Mouse (Mus musculus) MEL (cell line): ENCODE data around the gene Plcb4. TPM values are rescaled to one million over a fixed set of nuclear protein-coding genes. Genes with fewer than 3 reads are reported as not detected.

ENCODE experiments used
- DNase-seq: peaks from one replicate; pipeline ENCODE4 v3.0.0; 2011; ENCODE audit warnings: low read depth, low spot score
- H3K27ac ChIP-seq: 2 replicates; pipeline ENCODE4 v1.5.1; 2012; ENCODE audit warnings: low read depth, mild to moderate bottlenecking, control low read depth, low read length, moderate library complexity; ENCODE audit not compliant: control insufficient read depth
- H3K27me3 ChIP-seq, 2 experiments: fragments of 150-350 bp in 1 of 2; sonication (generic) in 1 of 2; 2 replicates each; pipeline ENCODE4 v1.6.1; 2012; ENCODE audit warnings: low read length in 2 of 2, mild to moderate bottlenecking in 2 of 2, improper control_type of control experiment in 1 of 2, moderate library complexity in 1 of 2; ENCODE audit not compliant: insufficient read depth in 2 of 2, control insufficient read depth in 1 of 2
- H3K36me3 ChIP-seq, 2 experiments: 2 replicates each; pipeline ENCODE4 v1.6.1; 2012 to 2014; ENCODE audit warnings: low read length in 2 of 2, improper control_type of control experiment in 1 of 2, inconsistent platforms in 1 of 2, mild to moderate bottlenecking in 1 of 2; ENCODE audit not compliant: insufficient read depth in 2 of 2, control insufficient read depth in 1 of 2
- H3K4me1 ChIP-seq, 2 experiments: fragments of 150-350 bp in 1 of 2; sonication (generic) in 1 of 2; 2 replicates each; pipeline ENCODE4 v1.6.1; 2012; ENCODE audit warnings: low read length in 2 of 2, improper control_type of control experiment in 1 of 2, mild to moderate bottlenecking in 1 of 2; ENCODE audit not compliant: insufficient read depth in 2 of 2, control insufficient read depth in 1 of 2
- H3K4me3 ChIP-seq, 2 experiments: fragments of 150-350 bp in 1 of 2; sonication (generic) in 1 of 2; 2 replicates each; pipeline ENCODE4 v1.5.1; 2012; ENCODE audit warnings: low read depth in 2 of 2, low read length in 2 of 2, mild to moderate bottlenecking in 2 of 2, moderate library complexity in 2 of 2, control low read depth in 1 of 2, improper control_type of control experiment in 1 of 2; ENCODE audit not compliant: control insufficient read depth in 1 of 2, insufficient read depth in 1 of 2
- H3K79me2 ChIP-seq: 2 replicates; pipeline ENCODE4 v1.6.1; 2012; ENCODE audit warnings: mild to moderate bottlenecking, low read length, moderate library complexity; ENCODE audit not compliant: control insufficient read depth, poor library complexity, insufficient read depth
- H3K9ac ChIP-seq: 2 replicates; pipeline ENCODE4 v1.6.1; 2012; ENCODE audit warnings: low read depth, mild to moderate bottlenecking, control low read depth, low read length, moderate library complexity; ENCODE audit not compliant: control insufficient read depth, poor library complexity, severe bottlenecking
- H3K9me3 ChIP-seq: fragments of 150-350 bp; sonication (generic); replicated peaks from 2 replicates; pipeline ENCODE4 v1.6.1; 2012; ENCODE audit warnings: mild to moderate bottlenecking, low read length, improper control_type of control experiment, moderate library complexity; ENCODE audit not compliant: insufficient read depth
- BHLHE40 ChIP-seq: IDR thresholded peaks from 2 replicates; pipeline ENCODE4 v1.6.1; 2012; ENCODE audit warnings: low read depth, mild to moderate bottlenecking, inconsistent platforms, low read length, improper control_type of control experiment, borderline replicate concordance
- CHD2 ChIP-seq: IDR thresholded peaks from 2 replicates; pipeline ENCODE4 v1.6.1; 2011; ENCODE audit warnings: low read length, improper control_type of control experiment
- GATA1 ChIP-seq: IDR thresholded peaks from 2 replicates; pipeline ENCODE4 v1.6.1; 2011; ENCODE audit warnings: low read depth, low read length, improper control_type of control experiment
- HCFC1 ChIP-seq: IDR thresholded peaks from 2 replicates; pipeline ENCODE4 v1.6.1; 2012; ENCODE audit warnings: low read depth, mild to moderate bottlenecking, inconsistent platforms, low read length, improper control_type of control experiment, moderate library complexity
- JUND ChIP-seq: IDR thresholded peaks from 2 replicates; pipeline ENCODE4 v1.6.1; 2011; ENCODE audit warnings: low read depth, mild to moderate bottlenecking, improper control_type of control experiment, low read length
- KAT2A ChIP-seq: conservative IDR thresholded peaks from 2 replicates; pipeline ENCODE4 v1.6.1; 2012; ENCODE audit warnings: low read depth, low read length, improper control_type of control experiment, inconsistent platforms
- MAFK ChIP-seq: IDR thresholded peaks from 2 replicates; pipeline ENCODE4 v1.6.1; 2011; ENCODE audit warnings: low read depth, mild to moderate bottlenecking, low read length, improper control_type of control experiment, borderline replicate concordance
- MAX ChIP-seq: IDR thresholded peaks from 2 replicates; pipeline ENCODE4 v1.6.1; 2011; ENCODE audit warnings: low read length, improper control_type of control experiment
- MAZ ChIP-seq: IDR thresholded peaks from 2 replicates; pipeline ENCODE4 v1.6.1; 2012; ENCODE audit warnings: low read depth, mild to moderate bottlenecking, inconsistent platforms, low read length, improper control_type of control experiment
- MXI1 ChIP-seq: IDR thresholded peaks from 2 replicates; pipeline ENCODE4 v1.6.1; 2011; ENCODE audit warnings: mild to moderate bottlenecking, low read depth, low read length, improper control_type of control experiment
- MYB ChIP-seq: IDR thresholded peaks from 2 replicates; pipeline ENCODE4 v1.6.1; 2011; ENCODE audit warnings: mild to moderate bottlenecking, low read depth, low read length, improper control_type of control experiment
- NELFE ChIP-seq: IDR thresholded peaks from 2 replicates; pipeline ENCODE4 v1.6.1; 2011; ENCODE audit warnings: low read depth, low read length, improper control_type of control experiment
- NRF1 ChIP-seq: IDR thresholded peaks from 2 replicates; pipeline ENCODE4 v1.6.1; 2014; ENCODE audit warnings: low read depth, mild to moderate bottlenecking, inconsistent platforms, low read length, improper control_type of control experiment, moderate library complexity; ENCODE audit not compliant: poor library complexity, insufficient read depth, severe bottlenecking
- POLR2A ChIP-seq, 2 experiments: IDR thresholded peaks; 2 replicates each; pipeline ENCODE4 v1.6.1; 2011 to 2012; ENCODE audit warnings: low read length in 2 of 2, mild to moderate bottlenecking in 2 of 2, control low read depth in 1 of 2, improper control_type of control experiment in 1 of 2, low read depth in 1 of 2, moderate library complexity in 1 of 2; ENCODE audit not compliant: control insufficient read depth in 1 of 2, insufficient read depth in 1 of 2, poor library complexity in 1 of 2
- POLR2AphosphoS2 ChIP-seq: IDR thresholded peaks from 2 replicates; pipeline ENCODE4 v1.6.1; 2011; ENCODE audit warnings: low read length, improper control_type of control experiment
- POLR2AphosphoS5 ChIP-seq: IDR thresholded peaks from 2 replicates; pipeline ENCODE4 v1.6.1; 2012; ENCODE audit warnings: low read depth, borderline replicate concordance, mild to moderate bottlenecking, inconsistent platforms, low read length, moderate library complexity, mixed read lengths
- RAD21 ChIP-seq: IDR thresholded peaks from 2 replicates; pipeline ENCODE4 v1.6.1; 2011; ENCODE audit warnings: mild to moderate bottlenecking, low read depth, low read length, improper control_type of control experiment
- RCOR1 ChIP-seq: IDR thresholded peaks from 2 replicates; pipeline ENCODE4 v1.6.1; 2012; ENCODE audit warnings: low read depth, mild to moderate bottlenecking, inconsistent platforms, low read length, improper control_type of control experiment
- SIN3A ChIP-seq: IDR thresholded peaks from 2 replicates; pipeline ENCODE4 v1.6.1; 2012; ENCODE audit warnings: low read length, improper control_type of control experiment, inconsistent platforms
- SMC3 ChIP-seq: IDR thresholded peaks from 2 replicates; pipeline ENCODE4 v1.6.1; 2011; ENCODE audit warnings: low read depth, low read length, improper control_type of control experiment
- TAL1 ChIP-seq: IDR thresholded peaks from 2 replicates; pipeline ENCODE4 v1.6.1; 2012; ENCODE audit warnings: mild to moderate bottlenecking, inconsistent platforms, low read length, moderate library complexity, mixed read lengths
- TCF12 ChIP-seq: IDR thresholded peaks from 2 replicates; pipeline ENCODE4 v1.6.1; 2014; ENCODE audit warnings: low read depth, mild to moderate bottlenecking, inconsistent platforms, low read length, improper control_type of control experiment, moderate library complexity
- UBTF ChIP-seq: IDR thresholded peaks from 2 replicates; pipeline ENCODE4 v1.6.1; 2012; ENCODE audit warnings: low read depth, mild to moderate bottlenecking, inconsistent platforms, low read length, improper control_type of control experiment, moderate library complexity, borderline replicate concordance; ENCODE audit not compliant: insufficient read depth
- USF1 ChIP-seq: IDR thresholded peaks from 2 replicates; pipeline ENCODE4 v1.6.1; 2014; ENCODE audit warnings: low read depth, mild to moderate bottlenecking, inconsistent platforms, low read length, improper control_type of control experiment, moderate library complexity
- USF2 ChIP-seq, 2 experiments: IDR thresholded peaks; 2 replicates each; pipeline ENCODE4 v1.6.1; 2011 to 2012; ENCODE audit warnings: improper control_type of control experiment in 2 of 2, low read length in 2 of 2, borderline replicate concordance in 1 of 2, inconsistent platforms in 1 of 2, low read depth in 1 of 2, mild to moderate bottlenecking in 1 of 2; ENCODE audit not compliant: insufficient read depth in 1 of 2
- ZC3H11A ChIP-seq: IDR thresholded peaks from 2 replicates; pipeline ENCODE4 v1.6.1; 2012; ENCODE audit warnings: low read depth, mild to moderate bottlenecking, inconsistent platforms, low read length, improper control_type of control experiment
- ZKSCAN1 ChIP-seq: IDR thresholded peaks from 2 replicates; pipeline ENCODE4 v1.6.1; 2012; ENCODE audit warnings: low read depth, mild to moderate bottlenecking, inconsistent platforms, low read length, improper control_type of control experiment, moderate library complexity
- ZNF384 ChIP-seq: IDR thresholded peaks from 2 replicates; pipeline ENCODE4 v1.6.1; 2012; ENCODE audit warnings: low read depth, mild to moderate bottlenecking, inconsistent platforms, low read length, improper control_type of control experiment
- polyA plus RNA-seq, 2 experiments: library from polyadenylated mRNA; stranded (reverse) in 1 of 2; unstranded in 1 of 2; fragments of >175 nt in 1 of 2; fragments of >200 nt in 1 of 2; gene quantifications; 2 replicates each; pipeline versions ENCODE4 v1.2.1 to v1.2.4; 2012; ENCODE audit warnings: low replicate concordance in 2 of 2, low read depth in 1 of 2; ENCODE audit not compliant: insufficient read length in 2 of 2, insufficient read depth in 1 of 2, missing spikeins in 1 of 2
- total RNA-seq: library from RNA; depleted of rRNA; stranded (reverse); fragments of 300-350 nt; gene quantifications from 2 replicates; pipeline ENCODE4 v1.2.3, GENCODE M21; 2012

The Plcb4 gene
- total and polyA plus RNA-seq, 3 experiments = not detected

DNA sequence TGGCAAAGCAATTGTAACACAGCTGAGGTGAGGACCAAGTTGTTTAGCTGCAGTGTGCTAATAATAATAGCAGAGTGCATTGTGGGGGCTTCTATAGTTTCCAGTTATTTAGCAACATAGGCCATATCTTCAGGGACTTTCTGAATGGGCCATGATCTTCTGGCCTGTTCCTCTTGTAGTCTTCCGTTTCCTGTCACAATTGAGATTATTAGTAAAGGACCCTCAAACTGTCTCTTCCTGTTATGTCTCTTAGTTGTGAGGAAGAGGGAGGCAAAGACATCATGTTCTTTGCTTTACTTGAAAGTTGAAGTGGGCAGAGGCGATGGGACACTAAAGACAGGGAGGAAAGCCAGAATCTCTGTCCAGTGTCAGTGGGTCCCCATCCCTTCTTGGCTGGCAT lies 195.2 kb downstream of the Plcb4 start:
- no peak for TF ChIP-seq MAFK
- TF ChIP-seq BHLHE40 = no peak
- TF ChIP-seq KAT2A = no peak
- TF ChIP-seq GATA1 = no peak
- no peak for TF ChIP-seq TAL1
- TF ChIP-seq MAX = no peak
- no peak for TF ChIP-seq SIN3A
- TF ChIP-seq USF1 = no peak
- no peak for TF ChIP-seq NELFE
- no peak for TF ChIP-seq RCOR1
- no peak for TF ChIP-seq NRF1
- TF ChIP-seq MAZ = no peak
- TF ChIP-seq SMC3 = no peak
- Histone ChIP-seq H3K4me1 (no peaks in the 10 kb centered on the region), H3K27me3 (no peaks in the 10 kb centered on the region), H3K9me3 (no peaks in the 10 kb centered on the region), H3K4me3 (no peak overlapping the region), H3K9ac (no peak overlapping the region), H3K27ac (no peak overlapping the region), H3K79me2 (no peaks in the 10 kb centered on the region), H3K36me3 (no peaks in the 10 kb centered on the region)
- DNase-seq = no peak

DNA sequence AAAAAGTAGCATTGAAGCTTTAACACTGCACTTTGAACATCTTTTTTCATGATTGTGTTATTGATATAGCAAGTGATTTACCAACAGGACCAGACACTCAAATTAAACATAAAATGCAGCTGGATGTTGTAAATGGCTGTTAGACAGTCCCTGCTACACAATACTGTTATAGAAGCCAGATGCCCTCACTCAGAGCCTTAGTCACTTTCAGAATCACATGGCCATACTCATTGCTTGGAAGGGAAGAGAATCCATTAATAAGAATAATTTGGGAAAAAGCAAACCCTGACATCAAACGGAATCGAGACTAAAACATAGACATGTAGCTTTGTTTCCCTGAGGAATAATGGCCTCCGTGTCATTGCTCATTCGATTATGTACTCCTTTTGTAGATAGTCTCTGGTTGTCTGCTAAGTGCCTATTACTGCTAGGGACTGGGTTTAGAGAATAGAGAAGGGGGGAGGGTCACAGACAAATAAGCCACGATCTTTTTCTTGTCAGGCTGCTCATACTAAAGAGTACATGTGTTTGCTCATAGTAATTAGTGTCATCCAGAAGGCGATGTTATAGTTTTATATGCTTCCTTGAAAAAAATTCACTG lies 197.2 kb downstream of the Plcb4 start:
- H3K27me3 ChIP-seq = no peaks in the 10 kb centered on the region
- no peak overlapping the region for H3K4me3 ChIP-seq
- no peaks in the 10 kb centered on the region for H3K9me3 ChIP-seq
- H3K79me2 ChIP-seq = no peaks in the 10 kb centered on the region
- H3K27ac ChIP-seq = no peak overlapping the region
- H3K4me1 ChIP-seq = no peaks in the 10 kb centered on the region
- TF ChIP-seq HCFC1 = no peak
- TF ChIP-seq TCF12 = no peak
- TF ChIP-seq MAFK = no peak
- no peak for TF ChIP-seq POLR2AphosphoS5
- no peak for TF ChIP-seq POLR2A (IDR thresholded peaks at IDR 0.05; ENCODE audit: control insufficient read depth in 1 of 2, insufficient read depth in 1 of 2, low read depth in 1 of 2, low read length in 2 of 2, poor library complexity in 1 of 2)
- no peak for TF ChIP-seq KAT2A
- no peak for TF ChIP-seq USF2 (IDR thresholded peaks at IDR 0.05; ENCODE audit: borderline replicate concordance in 1 of 2, insufficient read depth in 1 of 2, low read depth in 1 of 2, low read length in 2 of 2)
- no peak for TF ChIP-seq RAD21
- TF ChIP-seq ZKSCAN1 = no peak
- no peak for TF ChIP-seq NELFE
- TF ChIP-seq MYB = no peak
- TF ChIP-seq TAL1 = no peak
- TF ChIP-seq JUND = no peak
- TF ChIP-seq POLR2AphosphoS2 = no peak
- TF ChIP-seq UBTF = no peak
- TF ChIP-seq ZNF384 = no peak
- TF ChIP-seq ZC3H11A = no peak
- no peak for TF ChIP-seq CHD2
- TF ChIP-seq MXI1 = no peak
- H3K9ac ChIP-seq = no peak overlapping the region
- DNase-seq = no peak
- H3K36me3 ChIP-seq = no peaks in the 10 kb centered on the region
